Mouse (Mus musculus): ENCODE results near the gene Reg3b.

DNA sequence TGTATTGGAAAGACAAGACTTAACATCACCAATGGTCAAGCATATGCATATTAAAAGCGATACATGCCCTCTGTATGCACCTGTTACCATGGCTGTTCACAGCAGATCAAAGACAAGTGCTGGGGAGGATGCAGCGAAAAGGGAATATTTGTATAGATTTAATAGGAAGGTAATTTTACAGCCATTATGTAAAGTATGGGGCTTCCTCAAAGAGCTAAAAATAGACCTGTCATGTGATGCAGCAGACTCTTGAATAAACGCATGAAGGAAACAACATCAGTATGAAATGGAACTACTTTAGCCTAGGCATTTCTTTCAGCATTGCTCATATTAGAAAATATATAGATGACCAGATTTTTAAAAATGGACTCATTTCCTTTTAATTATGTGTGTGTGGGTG is 15.2 kb downstream of the Reg3b start:
- TF ChIP-seq POLR2A (IDR thresholded peaks at IDR 0.05; ENCODE audit: borderline replicate concordance, extremely low read depth, insufficient read depth, insufficient read length, poor library complexity, severe bottlenecking) (no peak), CTCF (IDR thresholded peaks at IDR 0.05; ENCODE audit: borderline replicate concordance, extremely low read depth, insufficient read depth, insufficient read length) (no peak)

Measured in brain, embryonic 14.5 days (tissue).